19 mouse cellular contexts compared by ENCODE assay signal in the genomic region with DNA sequence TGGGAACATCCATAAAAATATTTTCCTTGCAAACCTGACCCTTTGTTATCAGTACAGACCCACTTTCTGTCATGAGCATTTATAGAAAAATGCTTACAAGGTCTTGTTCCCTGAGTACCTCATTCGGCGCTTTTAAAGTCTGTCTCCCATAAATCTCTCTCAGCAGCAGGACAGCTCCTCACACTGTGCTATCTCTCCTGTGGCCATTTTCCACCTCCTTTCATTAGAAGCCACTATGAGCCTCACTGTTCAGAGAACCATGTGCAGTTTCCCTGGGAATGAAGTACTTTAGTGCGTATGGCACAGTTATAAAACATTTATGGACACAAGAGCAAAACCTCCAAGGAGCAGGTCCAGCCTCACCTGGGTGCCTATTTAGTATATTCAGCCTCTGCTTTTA.
A peak's percentile ranks its signal among the peaks of the same experiment; 100 is the strongest.
DNase-seq lines count a peak whose midpoint lies in the region; ATAC-seq lines count a peak whose summit lies in the region.
"Had no signal": no experiment of that assay in that cellular context is flagged by ENCODE, and none has a peak within 500 bp of the region (broad histone marks: within the 10 kb centered on the region; RNA-seq: fewer than 3 reads in every experiment).

No protein-coding gene starts in this region.

- peaks cover 13% of the 10 kb centered on the region for H3K4me1 ChIP-seq in midbrain, embryonic 13.5 days (replicated peaks)
- no peaks in the 10 kb centered on the region for H3K4me1 ChIP-seq in midbrain, embryonic 11.5 days (ENCODE audit: control insufficient read depth, insufficient read depth, low read length)
- H3K4me1 ChIP-seq in hindbrain, embryonic 10.5 days (replicated peaks), result peaks cover 10% of the 10 kb centered on the region
- H3K4me1 ChIP-seq: heart, embryonic 13.5 days; liver, embryonic 15.5 days; megakaryocyte, embryonic 14.5 days had no signal

- no peaks in the 10 kb centered on the region for H3K36me3 ChIP-seq in midbrain, embryonic 13.5 days
- H3K36me3 ChIP-seq in midbrain, embryonic 11.5 days (ENCODE audit: control insufficient read depth, insufficient read depth, low read length), result no peaks in the 10 kb centered on the region
- no peaks in the 10 kb centered on the region for H3K36me3 ChIP-seq in hindbrain, embryonic 10.5 days
- H3K36me3 ChIP-seq: heart, embryonic 13.5 days; liver, embryonic 15.5 days had no signal

- no peak overlapping the region for H3K4me2 ChIP-seq in midbrain, embryonic 13.5 days (replicated peaks)
- no peak overlapping the region for H3K4me2 ChIP-seq in midbrain, embryonic 11.5 days
- H3K4me2 ChIP-seq: heart, embryonic 13.5 days; liver, embryonic 15.5 days had no signal

- WGBS in midbrain, embryonic 13.5 days, result 63% methylated on average over 3 of the region's 3 CpGs
- WGBS in midbrain, embryonic 11.5 days, result 88% methylated on average over 3 of the region's 3 CpGs
- 78% methylated on average over 3 of the region's 3 CpGs for WGBS in hindbrain, embryonic 10.5 days

- H3K27ac ChIP-seq in midbrain, embryonic 13.5 days, result no peak overlapping the region
- H3K27ac ChIP-seq in midbrain, embryonic 11.5 days (ENCODE audit: low read depth, low read length), result no peak overlapping the region
- peak overlapping the region; percentile 66; the same call in 1 of the 2 replicates for H3K27ac ChIP-seq in hindbrain, embryonic 10.5 days
- H3K27ac ChIP-seq: heart, embryonic 13.5 days; liver, embryonic 15.5 days had no signal

- H3K27me3 ChIP-seq in midbrain, embryonic 13.5 days, result no peaks in the 10 kb centered on the region
- H3K27me3 ChIP-seq in midbrain, embryonic 11.5 days (ENCODE audit: control insufficient read depth, insufficient read depth, low read length), result no peaks in the 10 kb centered on the region
- H3K27me3 ChIP-seq in hindbrain, embryonic 10.5 days (ENCODE audit: insufficient read depth, poor library complexity, severe bottlenecking), result no peaks in the 10 kb centered on the region
- H3K27me3 ChIP-seq: heart, embryonic 13.5 days; liver, embryonic 15.5 days; megakaryocyte, embryonic 14.5 days had no signal

- 0 out of 2 replicates have a peak, but pooled peaks have one; percentile 30 for ATAC-seq in midbrain, embryonic 13.5 days
- no peak for ATAC-seq in midbrain, embryonic 11.5 days (ENCODE audit: low FRiP score)
- ATAC-seq: lung, postnatal 0 days had no signal

- DNase-seq in embryo, embryonic 10 days (ENCODE audit: low spot score), result peak; percentile 23
- no peak for DNase-seq in embryo, embryonic 11 days
- no peak for DNase-seq in midbrain, embryonic 11.5 days (ENCODE audit: low spot score, missing footprints)
- no peak for DNase-seq in hindbrain, embryonic 10.5 days (ENCODE audit: low spot score)
- DNase-seq in mesoderm, embryonic 11.5 days (ENCODE audit: low read depth, low spot score), result peak; percentile 50
- no peak for DNase-seq in heart, postnatal 10 days
- DNase-seq in urinary bladder, postnatal 25 days (ENCODE audit: low spot score), result no peak
- DNase-seq: cerebellum, adult 18-20 months; heart, postnatal 4 days; kidney, adult 18-20 months; kidney, postnatal 14 days; right cerebral cortex, postnatal 25 days; thymus, postnatal 14 days had no signal

- H3K9ac ChIP-seq in midbrain, embryonic 13.5 days (replicated peaks), result no peak overlapping the region
- H3K9ac ChIP-seq in midbrain, embryonic 11.5 days (ENCODE audit: low read length), result no peak overlapping the region
- H3K9ac ChIP-seq: heart, embryonic 13.5 days; liver, embryonic 15.5 days had no signal

- intact Hi-C loops in heart, postnatal 10 days (cut with DNase I), result no loop called here

- H3K9me3 ChIP-seq in midbrain, embryonic 13.5 days, result no peaks in the 10 kb centered on the region
- H3K9me3 ChIP-seq in midbrain, embryonic 11.5 days (ENCODE audit: control insufficient read depth, low read length), result no peaks in the 10 kb centered on the region
- H3K9me3 ChIP-seq in hindbrain, embryonic 10.5 days, result no peaks in the 10 kb centered on the region
- H3K9me3 ChIP-seq: heart, embryonic 13.5 days; liver, embryonic 15.5 days; megakaryocyte, embryonic 14.5 days had no signal

- H3K4me3 ChIP-seq in midbrain, embryonic 13.5 days (replicated peaks), result no peak overlapping the region
- H3K4me3 ChIP-seq in midbrain, embryonic 11.5 days (ENCODE audit: low read depth, low read length), result no peak overlapping the region
- no peak overlapping the region for H3K4me3 ChIP-seq in hindbrain, embryonic 10.5 days
- H3K4me3 ChIP-seq: heart, embryonic 13.5 days; liver, embryonic 15.5 days; megakaryocyte, embryonic 14.5 days; myocyte had no signal

Comparison
In these comparisons a context has a peak if more than half of its experiments do, and no peak if none do; other contexts are left out.
1. DNase-seq: peak in embryo, embryonic 10 days (single experiment) and mesoderm, embryonic 11.5 days (single experiment); none in embryo, embryonic 11 days (single experiment), midbrain, embryonic 11.5 days (single experiment), hindbrain, embryonic 10.5 days (single experiment), heart, postnatal 10 days (0 of 2) and urinary bladder, postnatal 25 days (single experiment).